Mouse (Mus musculus): ENCODE measurements around the gene Stt3b. TPM values are rescaled to one million over a fixed set of nuclear protein-coding genes. Genes with fewer than 3 reads are reported as not detected.

Gene Stt3b
- polyA plus RNA-seq, 1 experiment from 2014 or later = 128 TPM

- WGBS = 90% methylated on average over 12 of the region's 12 CpGs
- ATAC-seq (ENCODE audit: low FRiP score, low read depth) = no peak
- H3K4me1 ChIP-seq = no peaks in the 10 kb centered on the region; the same call in 1 of the 2 replicates
- H3K9me3 ChIP-seq = no peaks in the 10 kb centered on the region
- no peaks in the 10 kb centered on the region for H3K27me3 ChIP-seq (replicated peaks)
- no peak overlapping the region for H3K4me2 ChIP-seq (replicated peaks)
- no peak overlapping the region for H3K27ac ChIP-seq
- H3K4me3 ChIP-seq = no peak overlapping the region
- H3K9ac ChIP-seq = no peak overlapping the region
- H3K36me3 ChIP-seq = no peaks in the 10 kb centered on the region
These were observed 22.8 kb upstream of the Stt3b start for GRCm38 (mm10) chr9:115333016-115333415.

- H3K27ac ChIP-seq = no peak overlapping the region
- no peak overlapping the region for H3K4me2 ChIP-seq (replicated peaks)
- H3K9me3 ChIP-seq = no peaks in the 10 kb centered on the region
- no peak overlapping the region for H3K4me3 ChIP-seq
- H3K9ac ChIP-seq = no peak overlapping the region
- 76% methylated on average over 7 of the region's 7 CpGs for WGBS
- no peaks in the 10 kb centered on the region for H3K36me3 ChIP-seq
- H3K4me1 ChIP-seq = no peaks in the 10 kb centered on the region; the same call in 1 of the 2 replicates
- H3K27me3 ChIP-seq (replicated peaks) = no peaks in the 10 kb centered on the region
- ATAC-seq (ENCODE audit: low FRiP score, low read depth) = no peak
These were observed 22.1 kb upstream of the Stt3b start for GRCm38 (mm10) chr9:115332339-115332738.

- Histone ChIP-seq H3K9me3 (no peaks in the 10 kb centered on the region), H3K27ac (no peak overlapping the region), H3K4me2 (replicated peaks) (no peak overlapping the region), H3K36me3 (no peaks in the 10 kb centered on the region), H3K4me1 (no peaks in the 10 kb centered on the region), H3K27me3 (replicated peaks) (no peaks in the 10 kb centered on the region), H3K4me3 (no peak overlapping the region), H3K9ac (no peak overlapping the region)
- ATAC-seq (ENCODE audit: low FRiP score, low read depth) = no peak
- WGBS = 85% methylated on average over 6 of the region's 6 CpGs
These were observed 20.7 kb upstream of the Stt3b start for GRCm38 (mm10) chr9:115330861-115331476.

GRCm38 (mm10) chr9:115326533-115326890, 16.3 kb upstream of the Stt3b start:
- Histone ChIP-seq H3K4me1 (peaks cover 7% of the 10 kb centered on the region), H3K4me3 (no peak overlapping the region), H3K9me3 (no peaks in the 10 kb centered on the region), H3K9ac (no peak overlapping the region), H3K27ac (no peak overlapping the region), H3K4me2 (replicated peaks) (no peak overlapping the region), H3K36me3 (no peaks in the 10 kb centered on the region), H3K27me3 (replicated peaks) (no peaks in the 10 kb centered on the region)
- 85% methylated on average over 4 of the region's 4 CpGs for WGBS
- no peak for ATAC-seq (ENCODE audit: low FRiP score, low read depth)

- 83% methylated on average over 13 of the region's 13 CpGs for WGBS
- no peaks in the 10 kb centered on the region for H3K9me3 ChIP-seq
- no peaks in the 10 kb centered on the region for H3K36me3 ChIP-seq
- no peak overlapping the region for H3K27ac ChIP-seq
- peaks cover 7% of the 10 kb centered on the region for H3K4me1 ChIP-seq
- no peaks in the 10 kb centered on the region for H3K27me3 ChIP-seq (replicated peaks)
- no peak for ATAC-seq (ENCODE audit: low FRiP score, low read depth)
- H3K4me3 ChIP-seq = no peak overlapping the region
- H3K4me2 ChIP-seq (replicated peaks) = no peak overlapping the region
- no peak overlapping the region for H3K9ac ChIP-seq
These were observed 15.8 kb upstream of the Stt3b start for GRCm38 (mm10) chr9:115325831-115326532.

- no peaks in the 10 kb centered on the region for H3K27me3 ChIP-seq (replicated peaks)
- no peaks in the 10 kb centered on the region for H3K36me3 ChIP-seq
- H3K4me1 ChIP-seq = peaks cover 7% of the 10 kb centered on the region
- H3K27ac ChIP-seq = no peak overlapping the region
- no peak for ATAC-seq (ENCODE audit: low FRiP score, low read depth)
- 8% methylated on average over 10 of the region's 10 CpGs for WGBS
- no peaks in the 10 kb centered on the region for H3K9me3 ChIP-seq
- H3K4me3 ChIP-seq = no peak overlapping the region
- peak overlapping the region; percentile 34; the same call in 1 of the 2 replicates for H3K4me2 ChIP-seq (replicated peaks)
- no peak overlapping the region for H3K9ac ChIP-seq
These were observed 13.4 kb upstream of the Stt3b start for GRCm38 (mm10) chr9:115323572-115323971.

- H3K9me3 ChIP-seq = no peaks in the 10 kb centered on the region
- H3K4me1 ChIP-seq = peaks cover 7% of the 10 kb centered on the region
- H3K27me3 ChIP-seq (replicated peaks) = no peaks in the 10 kb centered on the region
- H3K4me2 ChIP-seq (replicated peaks) = no peak overlapping the region
- no peak overlapping the region for H3K27ac ChIP-seq
- 90% methylated on average over 6 of the region's 6 CpGs for WGBS
- no peak overlapping the region for H3K9ac ChIP-seq
- H3K4me3 ChIP-seq = no peak overlapping the region
- ATAC-seq (ENCODE audit: low FRiP score, low read depth) = no peak
- H3K36me3 ChIP-seq = no peaks in the 10 kb centered on the region
These were observed 12.2 kb upstream of the Stt3b start for GRCm38 (mm10) chr9:115322385-115322784.

GRCm38 (mm10) chr9:115321052-115321451, 10.8 kb upstream of the Stt3b start:
- no peaks in the 10 kb centered on the region for H3K36me3 ChIP-seq
- H3K9me3 ChIP-seq = no peaks in the 10 kb centered on the region
- H3K9ac ChIP-seq = no peak overlapping the region
- no peak for ATAC-seq (ENCODE audit: low FRiP score, low read depth)
- peaks cover 7% of the 10 kb centered on the region for H3K4me1 ChIP-seq
- WGBS = 85% methylated on average over 6 of the region's 6 CpGs
- no peaks in the 10 kb centered on the region for H3K27me3 ChIP-seq (replicated peaks)
- H3K4me3 ChIP-seq = no peak overlapping the region
- H3K27ac ChIP-seq = no peak overlapping the region
- no peak overlapping the region for H3K4me2 ChIP-seq (replicated peaks)

- Histone ChIP-seq H3K36me3 (no peaks in the 10 kb centered on the region), H3K4me3 (no peak overlapping the region), H3K9ac (no peak overlapping the region), H3K9me3 (no peaks in the 10 kb centered on the region), H3K4me2 (replicated peaks) (no peak overlapping the region), H3K27ac (no peak overlapping the region), H3K27me3 (replicated peaks) (no peaks in the 10 kb centered on the region), H3K4me1 (peaks cover 7% of the 10 kb centered on the region)
- WGBS = 79% methylated on average over 4 of the region's 4 CpGs
- ATAC-seq (ENCODE audit: low FRiP score, low read depth) = no peak
These were observed 9.9 kb upstream of the Stt3b start for GRCm38 (mm10) chr9:115320156-115320555.

GRCm38 (mm10) chr9:115318621-115319375, 8.6 kb upstream of the Stt3b start:
- no peak for ATAC-seq (ENCODE audit: low FRiP score, low read depth)
- Histone ChIP-seq H3K4me2 (replicated peaks) (no peak overlapping the region), H3K27ac (no peak overlapping the region), H3K4me1 (peaks cover 5% of the 10 kb centered on the region), H3K36me3 (no peaks in the 10 kb centered on the region), H3K9me3 (no peaks in the 10 kb centered on the region), H3K4me3 (no peak overlapping the region), H3K27me3 (replicated peaks) (no peaks in the 10 kb centered on the region), H3K9ac (no peak overlapping the region)
- WGBS = 87% methylated on average over 6 of the region's 6 CpGs

GRCm38 (mm10) chr9:115317049-115317448, 6.8 kb upstream of the Stt3b start:
- Histone ChIP-seq H3K36me3 (no peaks in the 10 kb centered on the region), H3K27me3 (replicated peaks) (no peaks in the 10 kb centered on the region), H3K4me2 (replicated peaks) (no peak overlapping the region), H3K4me3 (no peak overlapping the region), H3K9me3 (no peaks in the 10 kb centered on the region), H3K27ac (no peak overlapping the region), H3K9ac (no peak overlapping the region), H3K4me1 (no peaks in the 10 kb centered on the region)
- 94% methylated on average over 5 of the region's 5 CpGs for WGBS
- ATAC-seq (ENCODE audit: low FRiP score, low read depth) = no peak

GRCm38 (mm10) chr9:115314556-115314955, 4.3 kb upstream of the Stt3b start:
- H3K27ac ChIP-seq = no peak overlapping the region
- ATAC-seq (ENCODE audit: low FRiP score, low read depth) = no peak
- peak overlapping the region; percentile 49 for H3K4me2 ChIP-seq (replicated peaks)

More at GRCm38 (mm10) chr9:115314556-115314955, 4.3 kb upstream of the Stt3b start:
- 8% methylated on average over 10 of the region's 10 CpGs for WGBS
- Histone ChIP-seq H3K27me3 (replicated peaks) (no peaks in the 10 kb centered on the region), H3K9ac (no peak overlapping the region), H3K9me3 (no peaks in the 10 kb centered on the region), H3K4me3 (peak overlapping the region; percentile 15; the same call in 1 of the 2 replicates), H3K4me1 (no peaks in the 10 kb centered on the region), H3K36me3 (no peaks in the 10 kb centered on the region)
